Mouse (Mus musculus) small intestine, adult 2 months (tissue): ENCODE measurements around the gene Hnrnpab.
"Not testable (repeated sequence)": the region's sequence is repeated elsewhere in the genome, so short reads cannot be mapped to it uniquely, and the experiment has no call there.

ENCODE experiments used
- CTCF ChIP-seq: fragments of 200-500 bp; IDR thresholded peaks from 2 replicates; pipeline ENCODE4 v1.5.1; 2012; ENCODE audit warnings: low read depth, mild to moderate bottlenecking, control low read depth, inconsistent platforms, low read length, moderate library complexity, mixed read lengths; ENCODE audit not compliant: insufficient replicate concordance, insufficient read length; ENCODE audit errors: extremely low read depth
- POLR2A ChIP-seq: fragments of 200-500 bp; IDR thresholded peaks from 2 replicates; pipeline ENCODE4 v1.6.1; 2012; ENCODE audit warnings: low read depth, mild to moderate bottlenecking, control low read depth, inconsistent platforms, low read length, moderate library complexity

- TF ChIP-seq CTCF, POLR2A: not testable (repeated sequence)
These were observed 9.5 kb upstream of the Hnrnpab start for GRCm38 (mm10) chr11:51616113-51616512.
